Comparison of ENCODE assay signal across 18 mouse cellular contexts in genomic region chr3:159017269-159017668, GRCm38 (mm10).
"Had no signal": no experiment of that assay in that cellular context is flagged by ENCODE, and none has a peak within 500 bp of the region (broad histone marks: within the 10 kb centered on the region; RNA-seq: fewer than 3 reads in every experiment).

No protein-coding gene starts in this region.

- H3K27ac ChIP-seq: neural tube, embryonic 13.5 days; neural tube, embryonic 15.5 days had no signal

- DNase-seq: lung, adult 18-20 months; lung, embryonic 14.5 days; lung, postnatal 10 days; lung, postnatal 4 days; midbrain, embryonic 14.5 days; retina, postnatal 1 day; right cerebral cortex, adult 18-20 months; right cerebral cortex, postnatal 25 days; right cerebral cortex, postnatal 4 days; spleen, adult 18-20 months; thymus, adult 2 months; thymus, postnatal 25 days; thymus, postnatal 4 days had no signal

- H3K4me1 ChIP-seq: neural tube, embryonic 13.5 days; neural tube, embryonic 15.5 days had no signal

- H3K4me3 ChIP-seq: myocyte; neural tube, embryonic 13.5 days; neural tube, embryonic 15.5 days had no signal

- H3K27me3 ChIP-seq: neural tube, embryonic 13.5 days; neural tube, embryonic 15.5 days had no signal

- H3K4me2 ChIP-seq: lung, embryonic 14.5 days; midbrain, embryonic 11.5 days; neural tube, embryonic 13.5 days; neural tube, embryonic 15.5 days had no signal

- H3K9ac ChIP-seq: lung, embryonic 14.5 days; neural tube, embryonic 13.5 days; neural tube, embryonic 15.5 days had no signal

- ATAC-seq: midbrain, embryonic 16.5 days had no signal

- H3K36me3 ChIP-seq: neural tube, embryonic 13.5 days; neural tube, embryonic 15.5 days had no signal

- H3K9me3 ChIP-seq: neural tube, embryonic 13.5 days; neural tube, embryonic 15.5 days had no signal
